Mouse (Mus musculus): ENCODE data around the gene Ceacam1.
A peak's percentile ranks its signal among the peaks of the same experiment; 100 is the strongest.
"Not testable (repeated sequence)": the region's sequence is repeated elsewhere in the genome, so short reads cannot be mapped to it uniquely, and the experiment has no call there.

The Ceacam1 gene

DNA sequence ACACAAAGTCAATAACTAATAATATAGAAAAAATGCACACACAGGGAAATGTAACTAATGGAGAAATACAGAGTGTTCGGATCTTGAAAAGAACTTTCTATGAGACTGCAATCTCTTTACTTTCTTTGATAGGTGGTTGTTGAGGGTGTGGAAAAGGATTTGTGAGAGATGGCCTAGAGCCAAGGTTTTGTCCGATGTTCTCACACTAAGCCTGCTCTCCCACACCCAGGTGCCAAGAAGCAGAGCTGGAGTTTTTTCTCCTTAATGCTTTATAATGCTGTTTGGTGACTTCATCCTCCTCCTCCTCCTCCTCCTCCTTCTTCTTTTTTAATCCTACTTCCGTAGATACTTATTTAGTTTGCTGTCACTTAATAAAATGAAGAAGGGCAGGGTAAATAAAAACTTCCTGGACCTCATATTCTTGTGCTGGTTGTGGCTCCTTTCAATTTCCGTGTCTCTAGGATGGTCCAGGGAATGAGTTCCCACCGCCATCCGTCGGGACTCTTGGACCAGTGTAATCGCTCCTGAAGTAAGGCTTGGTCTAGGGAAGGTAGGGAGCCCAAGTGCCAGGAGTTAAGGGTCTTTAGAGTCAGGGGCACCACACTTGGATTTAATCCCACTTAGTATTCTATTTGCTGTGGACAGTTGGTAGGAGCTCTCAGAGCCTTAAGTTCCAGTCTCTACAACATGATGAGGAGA is 38.1 kb downstream of the Ceacam1 start:
- DNase-seq: no peak

DNA sequence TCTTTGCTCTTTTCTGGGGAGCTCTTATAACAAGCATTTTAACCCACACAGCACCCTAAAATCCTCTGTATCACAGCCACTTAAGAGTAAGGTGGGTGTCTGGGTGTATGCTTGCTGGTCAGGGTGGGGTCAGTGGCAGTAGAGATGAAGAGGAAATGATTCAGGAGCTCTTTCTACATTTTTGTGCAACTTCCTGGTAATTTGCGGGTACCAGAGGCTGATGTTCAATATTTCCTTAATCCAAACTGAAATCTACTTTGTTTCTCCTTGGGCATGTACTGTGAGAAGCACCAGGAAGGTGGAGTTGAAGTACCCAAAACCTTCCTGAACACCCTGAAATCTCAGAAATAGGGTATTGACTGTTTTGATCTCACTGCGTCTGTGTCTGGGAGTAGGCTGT is 40.7 kb downstream of the Ceacam1 start:
- no peak for DNase-seq

DNA sequence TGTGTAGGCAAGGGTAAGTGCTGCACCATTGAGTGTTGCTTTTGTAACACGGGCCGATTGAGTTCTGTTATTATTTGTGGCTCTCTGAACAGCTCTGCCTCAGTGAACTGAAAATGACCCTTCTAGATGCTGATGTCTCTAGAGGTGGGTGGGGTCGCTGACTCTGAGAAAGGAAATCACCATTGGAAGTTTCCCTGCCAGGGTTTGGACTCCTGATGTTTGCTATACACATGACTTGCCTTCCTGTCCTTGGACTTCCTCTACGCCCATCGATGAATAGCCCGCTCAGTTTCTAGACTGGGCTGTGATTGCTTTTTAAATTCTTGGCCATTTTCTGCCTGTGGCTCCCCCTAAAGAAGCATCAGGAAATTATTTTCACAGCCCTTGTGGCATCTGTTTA is 41.2 kb downstream of the Ceacam1 start:
- DNase-seq: no peak

DNA sequence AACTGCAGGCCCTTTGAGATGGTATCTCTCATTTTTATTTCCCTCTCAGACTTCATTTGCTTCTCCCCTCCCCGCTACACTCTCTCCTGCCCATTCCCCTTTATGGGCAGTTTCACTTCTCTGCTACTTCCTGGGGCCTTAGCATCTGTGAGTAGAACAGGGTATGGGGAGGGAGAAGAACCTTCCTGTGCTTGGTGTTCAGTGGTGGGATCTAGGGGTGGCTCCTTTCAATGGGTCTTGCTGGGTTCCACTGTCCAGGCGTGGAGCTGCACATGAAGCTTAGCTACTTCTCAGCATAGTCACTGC is 41.9 kb downstream of the Ceacam1 start:
- DNase-seq: no peak

DNA sequence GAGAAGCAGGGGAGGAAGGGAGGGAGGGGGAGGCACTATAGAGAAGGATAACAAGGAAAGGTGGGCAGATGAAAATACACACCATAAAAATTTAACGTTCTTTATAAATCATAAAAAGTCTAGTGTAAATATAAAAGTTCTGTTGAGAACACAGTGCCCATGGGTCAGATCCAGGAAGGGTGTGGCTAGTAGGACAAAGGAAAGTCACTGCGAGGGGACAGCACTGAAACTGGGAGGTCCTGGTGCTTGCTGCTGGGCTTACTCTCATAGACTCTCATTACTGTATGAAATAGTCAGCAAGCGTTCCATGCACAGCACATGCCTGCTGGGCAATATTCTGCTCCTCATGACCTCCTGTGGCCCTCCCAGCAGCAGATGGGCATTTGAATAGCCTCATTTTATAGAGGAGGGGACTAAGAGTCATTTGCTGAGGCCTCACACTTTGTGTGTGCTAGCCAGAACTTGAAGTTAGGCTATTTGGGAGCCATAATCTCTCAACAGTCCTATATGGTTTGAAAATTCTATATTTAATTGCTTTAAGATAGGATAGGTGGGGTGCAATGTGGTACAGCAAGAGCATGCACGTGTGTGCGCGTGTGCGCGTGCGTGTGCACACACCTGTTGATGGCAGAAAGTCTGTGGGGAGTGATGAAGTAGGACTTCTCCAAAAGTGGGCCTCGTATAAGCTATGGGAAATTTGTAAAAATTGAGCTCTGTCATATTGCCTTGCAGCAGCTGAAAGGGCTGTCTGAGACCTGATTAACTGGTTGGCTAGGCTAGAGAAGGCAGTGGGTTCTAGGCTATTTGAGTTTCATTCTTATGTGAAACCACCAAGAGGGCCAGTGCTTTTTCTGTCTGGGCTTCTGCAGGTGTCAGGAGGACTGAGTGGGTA is 42.5 kb downstream of the Ceacam1 start:
- DNase-seq: no peak

DNA sequence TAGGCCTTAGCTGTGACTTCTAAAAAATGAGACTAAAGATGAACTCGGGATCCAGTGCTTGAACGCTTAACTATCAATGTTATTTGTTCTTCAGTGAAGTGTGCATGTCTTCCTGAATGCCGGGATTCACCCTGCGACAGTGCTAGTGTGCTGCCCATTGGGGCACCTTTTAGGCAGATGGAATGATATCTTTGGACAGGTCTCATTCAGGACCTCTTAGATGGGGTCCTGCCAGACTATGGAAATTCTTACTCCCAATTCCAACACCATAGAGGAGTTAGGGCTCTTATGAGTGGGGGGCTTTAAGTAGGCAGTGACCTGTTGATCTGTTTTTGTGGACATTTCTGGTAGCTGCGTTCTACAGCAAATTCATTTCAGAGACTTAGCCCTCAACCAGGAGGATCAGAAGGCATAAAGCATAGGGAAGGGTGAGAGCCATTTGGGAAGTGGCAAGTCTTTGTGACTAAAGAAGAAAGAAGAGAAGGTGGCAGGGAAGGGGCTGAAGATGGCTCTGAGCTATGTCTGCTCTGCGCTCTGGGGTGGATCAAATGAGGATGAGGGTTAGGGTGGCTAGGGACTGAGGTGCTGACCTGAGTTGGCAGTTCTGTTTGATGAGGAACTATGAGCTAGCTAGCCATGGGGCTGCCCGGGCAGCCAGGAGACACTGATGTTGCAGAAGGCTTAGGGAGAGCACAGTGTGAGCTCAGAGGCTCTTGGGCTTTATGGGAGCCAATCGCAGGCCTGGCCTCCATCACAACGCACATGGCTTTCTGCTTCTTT is 43.4 kb downstream of the Ceacam1 start:
- no peak for DNase-seq

DNA sequence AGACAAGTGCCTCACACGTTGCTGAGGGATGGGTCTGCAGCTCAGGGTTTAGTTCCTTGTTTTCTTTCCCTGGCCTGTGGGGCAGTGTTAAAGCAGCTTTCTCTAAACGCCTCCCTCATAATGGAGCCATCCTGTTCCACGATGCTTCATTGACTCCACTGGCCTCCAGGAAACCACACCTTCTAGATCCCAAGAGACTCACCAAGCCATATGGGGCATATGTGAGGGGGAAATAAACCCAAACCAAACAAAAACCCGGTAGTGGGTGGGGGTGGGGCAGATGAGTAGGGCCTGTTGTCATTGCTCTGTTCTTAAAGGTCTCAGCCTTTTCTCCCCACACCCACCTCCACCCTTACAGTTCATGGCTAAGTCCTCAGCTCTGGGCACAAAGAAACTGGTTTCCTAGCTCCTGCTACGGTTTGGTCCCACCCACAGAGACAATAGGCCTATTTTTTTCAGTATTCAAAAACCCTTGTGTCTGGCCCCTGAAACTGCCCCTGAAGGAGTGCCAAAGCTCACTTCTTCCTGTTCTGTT is 44.3 kb downstream of the Ceacam1 start:
- DNase-seq: no peak

DNA sequence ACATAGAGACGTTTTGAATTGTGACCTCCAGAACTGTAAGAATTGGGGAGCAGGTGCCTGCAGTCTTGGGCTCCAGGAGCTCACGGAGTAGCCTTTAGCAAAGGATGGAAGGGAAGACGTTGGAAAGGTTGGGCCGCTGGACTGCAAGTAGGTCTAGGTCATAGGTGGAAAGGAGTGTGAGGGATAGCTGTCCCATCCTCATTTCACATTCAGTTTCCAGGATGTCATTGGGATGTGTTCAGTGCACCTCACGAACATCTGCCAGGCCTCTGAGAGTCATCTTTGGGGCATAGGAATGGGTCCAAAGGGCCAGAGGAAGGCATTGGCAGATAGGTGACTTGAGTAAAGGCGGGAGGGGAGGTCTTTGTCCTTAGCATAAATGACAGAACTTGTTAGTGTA is 45.0 kb downstream of the Ceacam1 start:
- DNase-seq: no peak

DNA sequence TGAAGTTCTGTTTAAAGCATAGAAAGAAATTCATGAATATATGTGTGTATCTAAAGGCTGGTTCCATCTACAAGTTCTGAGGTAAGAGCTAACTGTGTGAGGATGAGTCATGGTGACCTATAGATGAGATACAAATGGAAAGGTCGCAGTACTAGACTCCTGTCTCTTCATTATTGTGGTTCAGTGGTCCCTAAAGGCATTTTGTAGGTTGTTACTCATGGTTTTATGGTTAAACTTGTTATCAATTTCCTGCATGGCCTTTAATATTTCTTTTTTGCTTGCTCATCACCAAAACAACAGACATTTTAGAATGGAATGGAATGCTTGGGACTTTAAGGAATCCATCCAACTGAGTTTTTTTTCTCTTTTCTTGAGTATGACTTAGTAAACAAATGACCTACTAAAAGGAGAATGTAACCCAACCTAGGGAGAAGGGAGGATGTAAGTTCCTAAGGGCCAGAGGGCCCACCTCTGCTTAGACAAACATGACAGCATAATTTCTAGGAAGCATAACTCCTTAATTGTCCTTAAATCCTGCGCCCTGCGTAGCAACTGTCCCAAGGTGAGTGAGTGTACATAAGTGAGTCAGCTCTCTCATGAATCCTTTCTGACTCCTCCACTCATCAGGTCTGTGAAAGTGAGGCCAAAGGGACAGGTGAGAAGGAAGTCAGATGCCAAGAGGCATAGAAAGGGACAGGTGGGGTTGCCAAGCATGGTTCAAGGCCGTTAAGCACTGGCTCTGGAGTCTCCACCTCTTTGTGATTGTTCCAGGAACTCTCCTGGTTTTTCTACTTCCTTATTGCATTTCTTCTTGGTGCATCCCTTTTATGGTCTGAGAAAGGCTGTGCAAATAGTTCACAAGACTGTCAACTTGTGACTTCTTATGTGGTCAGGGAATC is 47.3 kb downstream of the Ceacam1 start:
- no peak for DNase-seq

DNA sequence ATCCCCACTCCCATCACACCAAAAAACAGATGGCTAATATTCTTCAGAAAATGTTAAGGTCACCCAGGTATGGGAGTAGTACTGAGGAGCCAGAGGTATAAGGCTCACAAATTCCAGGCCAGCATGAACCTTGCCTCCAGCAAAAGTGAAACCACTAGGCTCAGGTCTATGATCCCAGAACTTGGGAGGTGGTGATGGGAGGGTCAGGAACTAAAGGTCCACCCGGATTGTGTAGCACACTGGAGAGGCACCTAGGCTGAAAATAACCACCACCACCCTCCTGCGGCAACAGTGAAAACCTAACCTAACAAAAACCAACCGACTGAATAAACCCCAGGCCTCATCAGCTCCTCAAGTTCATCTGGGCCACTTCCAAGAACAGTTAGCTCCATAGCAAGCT is 49.1 kb downstream of the Ceacam1 start:
- DNase-seq: no peak

DNA sequence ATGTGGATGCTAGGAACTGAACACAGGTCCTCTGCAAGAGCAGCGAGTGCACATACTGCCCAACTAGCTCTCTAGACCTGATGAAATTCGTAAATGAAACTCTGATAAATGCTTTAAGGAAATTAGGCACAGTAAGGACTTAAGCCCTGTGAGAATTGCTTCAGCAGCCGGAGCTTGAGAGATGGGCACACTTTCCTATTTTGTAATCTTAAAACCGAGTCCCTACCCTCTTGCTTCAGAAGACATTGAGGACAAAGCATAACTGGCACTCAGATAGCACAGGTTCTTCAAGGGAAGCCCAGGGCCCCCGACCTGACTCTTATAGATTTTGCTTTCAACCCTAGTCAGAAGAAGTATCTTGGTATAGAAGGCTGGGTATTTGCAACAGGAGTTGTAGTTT is 50.3 kb downstream of the Ceacam1 start:
- no peak for DNase-seq

DNA sequence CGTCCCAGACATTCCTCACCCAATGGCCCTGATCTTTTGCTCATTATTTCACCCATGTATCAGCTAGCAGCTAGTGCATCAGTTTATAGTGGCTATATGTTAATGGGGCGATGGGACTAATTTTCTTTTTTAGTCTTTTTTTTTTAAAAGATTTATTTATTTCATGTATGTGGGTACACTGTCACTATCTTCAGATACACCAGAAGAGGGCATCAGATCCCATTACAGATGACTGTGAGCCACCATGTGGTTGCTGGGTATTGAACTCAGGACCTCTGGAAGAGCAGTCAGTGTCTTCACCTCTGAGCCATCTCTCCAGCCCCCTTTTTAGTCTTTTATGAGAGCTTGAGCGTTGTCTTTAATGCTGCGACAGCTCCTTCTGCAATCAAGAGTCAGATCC is 51.0 kb downstream of the Ceacam1 start:
- not testable (repeated sequence) for DNase-seq

DNA sequence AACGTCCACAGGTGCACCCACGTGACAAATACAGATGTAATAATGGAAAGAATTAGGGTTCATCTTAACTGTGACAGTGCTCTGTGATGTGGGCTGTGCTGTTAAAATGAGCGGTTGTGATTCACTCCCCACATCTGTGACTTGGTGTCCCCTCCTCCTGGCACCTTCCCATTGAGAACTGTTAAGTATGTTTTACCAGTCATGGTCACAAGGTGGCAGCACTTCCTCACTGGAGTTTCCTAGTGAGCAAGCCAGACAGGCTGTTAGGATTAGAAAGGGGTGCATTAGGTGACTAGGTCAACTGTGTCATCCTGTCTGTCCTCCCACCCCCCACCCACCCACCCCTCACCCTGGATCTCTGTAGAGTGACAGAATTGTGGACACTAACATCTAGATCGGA is 53.0 kb downstream of the Ceacam1 start:
- peak; percentile 49 for DNase-seq

DNA sequence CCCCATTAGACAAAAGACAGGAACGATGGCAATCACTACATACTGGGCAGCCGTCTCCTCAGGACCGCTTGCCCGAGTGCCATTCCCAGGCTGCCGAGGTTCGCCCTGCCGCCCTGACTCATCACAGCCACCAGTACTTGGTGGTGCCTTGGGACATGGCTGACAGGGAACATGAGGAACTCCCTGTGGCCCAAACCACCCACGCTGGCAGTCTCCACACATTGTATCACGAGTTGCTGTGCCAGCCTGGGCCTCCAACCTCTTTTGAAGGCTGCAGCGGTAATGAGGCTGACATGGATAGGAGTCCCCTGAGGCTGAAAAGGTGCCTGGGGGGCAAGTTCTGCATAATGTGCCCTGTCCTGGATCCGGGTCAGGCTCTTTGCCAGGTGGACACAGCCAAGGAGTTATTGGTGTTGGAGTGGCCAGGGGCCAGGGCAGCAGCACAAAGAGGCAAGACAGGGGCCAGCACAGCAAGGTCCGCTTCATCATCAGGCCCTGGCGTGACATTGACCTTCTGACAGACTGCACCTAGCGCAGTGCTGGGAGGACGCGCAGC is 55.0 kb downstream of the Ceacam1 start:
- no peak for DNase-seq

DNA sequence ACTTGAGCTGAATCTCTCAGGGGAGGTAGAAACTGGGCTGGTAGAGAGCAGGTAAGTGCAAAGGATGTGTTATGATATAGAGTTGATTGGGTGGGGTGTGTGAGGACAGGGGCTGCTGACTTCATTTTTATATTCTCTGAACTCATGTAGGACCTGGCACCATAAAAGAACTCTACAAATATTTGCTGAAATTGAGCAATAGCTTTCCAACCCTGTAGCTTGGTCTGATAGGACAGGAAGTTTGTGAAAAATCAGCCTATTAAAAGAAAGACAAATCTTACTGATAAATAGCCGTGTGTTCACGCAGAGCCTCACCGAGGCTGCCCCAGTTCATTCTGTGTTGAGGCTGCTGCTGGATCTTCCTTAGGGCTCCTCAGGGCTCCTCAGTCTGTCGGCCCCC is 57.5 kb downstream of the Ceacam1 start:
- DNase-seq: no peak

DNA sequence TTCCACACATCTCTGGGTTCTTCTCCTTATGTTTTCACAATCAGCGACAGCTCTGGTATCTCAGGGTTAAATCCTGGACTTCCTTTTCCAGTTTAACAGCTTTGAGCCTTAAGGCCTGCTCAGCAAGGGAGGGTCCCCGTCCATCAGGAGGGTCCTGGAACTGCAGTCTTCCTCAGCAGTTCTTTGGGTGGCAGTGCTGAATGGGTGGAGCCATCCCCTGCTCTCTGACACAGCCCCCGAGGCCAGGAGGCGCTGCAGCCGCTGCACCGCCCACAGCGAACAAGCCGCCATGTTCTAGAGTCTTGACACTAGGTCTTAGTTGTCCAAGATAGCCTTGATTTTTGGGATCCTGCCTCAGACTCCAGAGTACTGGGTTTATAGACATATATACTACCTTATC is 57.9 kb downstream of the Ceacam1 start:
- no peak for DNase-seq

DNA sequence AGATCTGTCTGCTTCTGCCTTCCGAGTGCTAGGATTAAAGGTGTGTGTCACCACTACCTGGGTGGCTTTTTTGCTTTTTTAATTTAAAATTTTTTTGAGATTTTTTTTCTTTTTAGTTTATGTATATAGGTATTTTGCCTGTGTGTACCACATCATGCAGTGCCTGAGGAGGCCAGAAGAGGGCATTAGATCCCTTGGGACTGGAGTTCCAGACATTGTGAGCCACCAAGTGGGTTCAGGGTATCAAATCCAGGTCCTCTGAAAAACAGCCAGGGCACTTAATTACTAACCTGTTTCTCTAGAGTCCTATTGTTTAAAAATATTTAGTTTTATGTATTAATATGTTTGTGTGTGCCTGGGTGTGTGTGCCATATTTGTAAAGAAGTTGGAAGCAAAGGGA is 59.8 kb downstream of the Ceacam1 start:
- no peak for DNase-seq

DNA sequence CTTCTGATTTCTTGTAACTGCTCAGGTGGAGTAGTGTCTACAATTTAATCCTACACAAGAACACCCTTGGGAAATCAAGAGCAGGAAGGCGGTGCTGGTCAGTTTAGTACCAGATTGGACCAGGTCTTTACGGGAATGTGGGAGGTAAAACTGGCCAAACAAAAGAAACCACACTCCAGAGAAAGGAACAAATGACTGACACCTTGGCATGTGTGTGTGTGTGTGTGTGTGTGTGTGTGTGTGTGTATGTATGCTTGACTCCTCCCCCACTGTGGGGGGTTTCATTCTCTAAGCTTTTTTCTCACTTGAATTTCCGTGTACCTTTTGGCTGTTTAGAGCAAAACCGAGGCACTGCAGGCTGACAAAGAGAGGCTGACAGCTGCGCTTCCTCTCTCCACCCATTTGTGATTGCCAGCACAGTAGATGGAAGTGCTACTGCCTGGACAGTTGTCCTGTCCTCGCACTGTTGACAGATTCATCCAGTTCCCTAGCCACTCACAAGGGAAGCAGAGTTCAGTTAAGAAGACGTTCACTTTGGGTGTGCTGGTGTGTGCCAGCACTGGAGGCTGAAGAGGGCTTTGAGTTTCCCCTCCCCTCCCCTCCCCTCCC is 64.5 kb downstream of the Ceacam1 start, which contains the start of gene Cxcl17:
Cxcl17 (minus strand) TSS at position 54 of the 609 bp plus-strand sequence.
- DNase-seq: no peak

DNA sequence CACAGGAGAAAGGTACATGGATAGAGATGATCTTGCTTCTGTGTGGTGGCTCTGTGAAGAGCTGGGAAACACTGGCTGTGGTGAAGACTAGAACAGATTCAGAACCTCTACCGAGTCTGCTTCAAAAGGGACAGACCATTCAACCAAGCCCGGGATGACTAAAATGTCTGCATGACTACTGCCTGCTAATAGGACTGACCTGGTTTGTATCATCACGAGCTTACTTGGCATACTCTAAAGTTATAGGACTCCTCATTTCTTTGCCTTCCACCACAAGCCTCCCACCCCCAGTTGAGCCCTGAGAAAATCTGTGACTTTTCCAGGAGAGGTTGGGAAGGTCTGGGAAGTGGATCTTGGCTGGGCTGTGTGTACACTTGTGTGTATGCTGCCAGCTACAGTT is 65.5 kb downstream of the Ceacam1 start:
- DNase-seq: no peak
